Mouse (Mus musculus): ENCODE data around the gene Abcc9. TPM values are rescaled to one million over a fixed set of nuclear protein-coding genes. Genes with fewer than 3 reads are reported as not detected.

Abcc9 gene
- polyA plus RNA-seq (2012; rRNA removed), result 3.4 and 6.9 TPM in 2 replicates

DNA sequence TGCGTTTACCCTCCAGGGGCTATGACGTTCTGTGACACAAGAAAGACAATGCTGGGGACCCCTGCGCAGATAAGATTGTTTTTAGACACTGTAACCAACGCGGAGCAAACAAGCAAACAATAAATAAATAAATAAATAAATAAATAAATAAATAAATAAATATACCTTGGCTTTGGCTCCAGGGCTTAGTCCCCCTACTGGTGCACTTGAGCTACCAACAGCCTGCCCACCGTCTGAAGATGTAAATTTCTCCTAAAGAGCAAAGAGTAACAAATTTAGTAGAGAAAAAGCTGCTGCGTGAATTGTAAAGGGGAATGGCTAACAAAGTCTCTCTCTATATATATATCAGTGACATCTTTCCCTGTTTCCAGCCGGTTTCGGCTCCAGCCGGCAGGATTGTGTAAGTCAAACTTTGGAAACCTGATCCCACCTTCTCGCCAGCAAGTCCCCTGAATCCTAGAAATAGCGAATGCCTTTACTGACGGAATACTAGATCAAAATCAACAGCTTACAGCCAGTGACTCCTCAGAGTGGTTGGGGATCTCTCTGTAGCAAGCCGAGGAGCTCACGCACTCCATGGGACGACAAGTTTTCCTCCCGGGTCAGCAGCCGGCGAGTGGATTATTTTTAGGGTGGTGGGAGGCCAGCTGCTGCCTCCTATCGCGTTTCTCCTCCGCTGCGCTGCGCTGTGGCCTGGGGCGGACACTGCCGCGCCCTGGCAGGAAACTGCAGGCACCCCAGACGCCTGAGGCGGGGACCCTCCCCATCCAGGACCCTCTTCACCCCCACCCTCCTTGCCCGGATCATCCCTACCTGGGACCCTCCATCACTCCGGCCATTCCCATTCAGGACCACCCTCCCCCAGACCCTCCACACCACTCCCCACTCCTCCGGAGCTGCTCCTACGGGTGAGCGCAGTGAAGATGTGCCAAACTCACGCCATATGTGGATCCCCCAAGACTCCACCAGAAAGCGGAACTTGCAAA is at the start of gene Abcc9:
Abcc9 (minus strand) TSS at position 664 of the 986 bp plus-strand sequence.
- no peak for DNase-seq (ENCODE audit: low read depth, low spot score)
- 8% methylated on average over 36 of the region's 36 CpGs for WGBS

DNA sequence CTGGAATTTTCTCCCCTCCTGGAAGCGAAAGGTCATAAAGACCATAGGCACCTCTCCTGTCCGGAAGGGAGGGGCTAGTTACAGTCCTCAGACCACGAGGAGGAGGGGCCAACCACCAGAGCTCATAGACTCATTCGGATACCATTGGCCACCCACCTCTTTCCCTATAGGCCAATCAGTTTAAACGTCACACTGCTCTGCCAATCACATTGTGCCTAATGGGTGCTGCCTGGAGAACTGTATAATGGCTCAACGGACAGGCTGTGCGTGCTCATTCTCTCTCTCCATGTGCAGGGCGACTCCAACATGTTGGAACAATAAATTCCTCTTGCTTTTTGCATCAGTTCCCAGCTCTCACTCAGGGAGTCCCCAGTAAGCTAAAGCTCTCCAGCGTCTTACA is 49.2 kb upstream of the Abcc9 start:
- no peak for DNase-seq (ENCODE audit: low read depth, low spot score)
- WGBS, result 73% methylated on average over 9 of the region's 9 CpGs

DNA sequence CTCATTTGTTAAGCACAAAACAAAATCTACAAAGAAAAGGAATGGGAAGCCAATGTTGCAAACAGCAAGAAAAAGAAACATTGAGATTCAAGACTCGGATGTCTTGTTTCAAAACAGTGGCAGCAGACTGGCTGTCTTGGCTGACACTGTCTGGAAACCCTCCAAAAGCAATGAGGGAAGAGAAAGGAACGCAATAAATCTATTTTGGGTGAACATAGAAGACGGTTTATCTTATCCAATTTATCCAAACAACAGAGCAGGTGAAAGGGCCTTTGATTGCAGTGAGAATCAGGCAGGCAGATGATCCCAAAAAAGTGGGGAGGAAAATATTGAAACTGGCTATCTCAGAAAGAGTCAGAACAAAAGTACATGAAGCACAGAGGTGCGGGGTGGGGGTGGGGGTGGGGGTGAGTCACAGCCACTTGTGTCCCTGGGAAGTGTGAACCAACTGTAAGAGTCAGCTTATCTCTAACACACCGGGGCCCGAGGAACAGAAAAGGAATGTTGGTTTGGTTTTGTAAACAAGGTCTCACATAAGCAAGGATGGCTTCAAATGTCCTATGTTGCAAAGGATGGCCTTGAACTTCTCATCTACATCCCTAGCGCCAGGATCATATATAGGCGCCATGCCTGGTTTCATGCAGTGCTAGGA is 46.1 kb upstream of the Abcc9 start:
- DNase-seq (ENCODE audit: low read depth, low spot score), result no peak
- 28% methylated on average over 8 of the region's 8 CpGs for WGBS

- DNase-seq (ENCODE audit: low read depth, low spot score), result no peak
- WGBS, result 67% methylated on average over 2 of the region's 2 CpGs
Observed at GRCm38 (mm10) chr6:142747165-142747564, 45.0 kb upstream of the Abcc9 start.

DNA sequence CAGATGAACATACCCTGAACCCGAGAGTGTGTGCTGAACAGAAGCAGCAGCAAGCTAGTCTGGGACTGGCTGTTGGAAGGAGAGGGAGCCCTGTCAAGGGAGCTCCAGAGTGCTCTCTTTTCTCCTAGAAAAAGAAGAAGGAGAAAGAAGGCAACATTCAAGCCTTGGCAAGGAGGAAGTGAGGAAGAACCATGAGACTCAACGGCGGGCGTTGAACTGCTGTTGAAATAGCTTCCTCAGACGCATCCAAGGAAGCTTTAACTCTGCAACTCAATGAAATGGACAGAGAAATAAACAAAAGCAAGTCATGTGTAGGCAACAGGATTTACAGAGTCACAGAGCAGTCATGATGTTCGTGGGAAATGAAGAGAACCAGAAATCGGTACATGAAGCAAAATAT is 44.6 kb upstream of the Abcc9 start:
- WGBS, result 64% methylated on average over 7 of the region's 7 CpGs
- no peak for DNase-seq (ENCODE audit: low read depth, low spot score)

DNA sequence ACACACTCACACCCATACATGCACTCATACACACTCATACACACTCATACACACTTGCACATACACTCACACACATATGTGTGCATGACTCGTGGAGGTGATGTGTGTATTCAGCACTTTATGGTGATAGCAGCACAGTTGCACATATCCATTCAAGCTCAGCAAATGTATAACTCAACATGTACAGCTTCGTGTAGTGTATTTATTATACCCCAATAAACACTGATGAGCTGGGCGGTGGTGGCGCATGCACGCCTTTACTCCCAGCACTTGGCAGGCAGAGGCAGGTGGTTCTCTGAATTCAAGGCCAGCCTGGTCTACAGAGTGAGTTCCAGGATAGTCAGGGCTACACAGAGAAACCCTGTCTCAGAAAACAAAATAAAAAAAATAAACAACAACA is 43.4 kb upstream of the Abcc9 start:
- no peak for DNase-seq (ENCODE audit: low read depth, low spot score)
- WGBS, result 36% methylated on average over 5 of the region's 5 CpGs

- 81% methylated on average over 4 of the region's 4 CpGs for WGBS
- DNase-seq (ENCODE audit: low read depth, low spot score), result no peak
Observed at GRCm38 (mm10) chr6:142743193-142743592, 41.1 kb upstream of the Abcc9 start.

- 89% methylated on average over 6 of the region's 6 CpGs for WGBS
- no peak for DNase-seq (ENCODE audit: low read depth, low spot score)
Observed at GRCm38 (mm10) chr6:142741763-142742162, 39.6 kb upstream of the Abcc9 start.

GRCm38 (mm10) chr6:142738637-142739036 is 36.5 kb upstream of the Abcc9 start:
- DNase-seq (ENCODE audit: low read depth, low spot score), result no peak

DNA sequence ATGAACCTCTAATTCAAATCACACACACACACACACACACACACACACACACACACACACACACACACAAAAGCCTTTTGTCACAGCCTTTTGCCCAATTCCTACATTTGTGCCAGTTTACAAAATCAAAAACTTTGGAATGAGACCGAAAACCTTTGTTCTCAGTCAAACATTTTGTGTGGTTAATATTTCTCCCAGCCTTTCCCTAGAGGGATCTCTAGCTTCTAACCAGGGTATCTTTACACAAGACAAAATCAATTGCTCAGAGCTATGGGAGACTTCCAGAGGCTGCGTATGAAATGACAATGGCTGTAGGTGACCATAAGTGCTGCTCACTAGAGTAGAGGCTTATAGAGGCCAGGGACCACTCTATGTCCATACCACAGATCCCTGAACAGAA is 36.1 kb upstream of the Abcc9 start:
- WGBS, result 75% methylated on average over 2 of the region's 2 CpGs
- no peak for DNase-seq (ENCODE audit: low read depth, low spot score)

More at GRCm38 (mm10) chr6:142738637-142739036, 36.5 kb upstream of the Abcc9 start:
- WGBS, result 73% methylated on average over 6 of the region's 6 CpGs

GRCm38 (mm10) chr6:142735302-142736005 is 33.3 kb upstream of the Abcc9 start:
- WGBS, result 47% methylated on average over 8 of the region's 8 CpGs

GRCm38 (mm10) chr6:142732567-142733290 is 30.6 kb upstream of the Abcc9 start:
- 63% methylated on average over 14 of the region's 14 CpGs for WGBS

More at GRCm38 (mm10) chr6:142735302-142736005, 33.3 kb upstream of the Abcc9 start:
- no peak for DNase-seq (ENCODE audit: low read depth, low spot score)

GRCm38 (mm10) chr6:142726032-142726431 is 23.9 kb upstream of the Abcc9 start:
- DNase-seq (ENCODE audit: low read depth, low spot score), result no peak
- 51% methylated on average over 4 of the region's 4 CpGs for WGBS

More at GRCm38 (mm10) chr6:142732567-142733290, 30.6 kb upstream of the Abcc9 start:
- no peak for DNase-seq (ENCODE audit: low read depth, low spot score)

DNA sequence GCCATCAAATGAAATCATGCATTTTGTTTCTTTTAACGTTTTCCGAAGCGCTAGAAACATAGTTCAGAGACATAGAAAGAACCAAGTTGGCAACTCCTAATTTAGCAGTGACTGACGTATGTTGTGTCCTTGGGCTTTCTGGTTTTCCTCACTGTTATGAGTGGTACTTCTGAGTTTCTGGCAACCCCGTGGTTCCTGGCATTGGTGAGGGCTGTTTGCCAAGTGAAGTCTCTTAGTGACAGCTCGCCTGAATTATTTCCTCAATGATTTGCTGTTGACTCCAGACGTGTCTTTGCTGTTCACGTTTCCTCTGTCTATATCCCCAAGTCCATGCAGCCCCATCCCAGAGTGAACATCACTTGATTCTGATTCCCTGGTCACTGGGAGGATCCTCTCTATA is 19.6 kb upstream of the Abcc9 start:
- DNase-seq (ENCODE audit: low read depth, low spot score), result no peak
- WGBS, result 67% methylated on average over 8 of the region's 8 CpGs

DNA sequence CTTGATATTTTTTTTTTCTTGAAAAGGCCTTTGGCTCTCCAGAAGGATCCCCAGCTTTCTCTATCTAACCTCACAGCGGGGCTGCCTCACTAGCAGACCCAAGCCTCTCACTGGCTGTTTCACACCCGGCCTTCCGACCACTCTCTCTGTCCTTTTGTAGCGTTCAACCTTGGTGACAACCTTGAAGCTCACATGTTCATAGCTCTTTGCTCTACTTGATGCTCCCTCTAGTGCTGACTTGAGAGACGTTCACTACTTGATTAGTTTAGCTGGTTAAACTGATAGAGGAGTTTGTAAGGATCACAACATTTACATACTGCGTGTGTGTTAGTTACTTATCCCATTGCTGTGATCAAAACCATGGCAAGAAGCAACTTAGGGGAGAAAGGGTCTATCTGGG is 18.5 kb upstream of the Abcc9 start:
- no peak for DNase-seq (ENCODE audit: low read depth, low spot score)
- WGBS, result 68% methylated on average over 6 of the region's 6 CpGs

- 74% methylated on average over 7 of the region's 7 CpGs for WGBS
- no peak for DNase-seq (ENCODE audit: low read depth, low spot score)
Observed at GRCm38 (mm10) chr6:142718167-142718566, 16.1 kb upstream of the Abcc9 start.

DNA sequence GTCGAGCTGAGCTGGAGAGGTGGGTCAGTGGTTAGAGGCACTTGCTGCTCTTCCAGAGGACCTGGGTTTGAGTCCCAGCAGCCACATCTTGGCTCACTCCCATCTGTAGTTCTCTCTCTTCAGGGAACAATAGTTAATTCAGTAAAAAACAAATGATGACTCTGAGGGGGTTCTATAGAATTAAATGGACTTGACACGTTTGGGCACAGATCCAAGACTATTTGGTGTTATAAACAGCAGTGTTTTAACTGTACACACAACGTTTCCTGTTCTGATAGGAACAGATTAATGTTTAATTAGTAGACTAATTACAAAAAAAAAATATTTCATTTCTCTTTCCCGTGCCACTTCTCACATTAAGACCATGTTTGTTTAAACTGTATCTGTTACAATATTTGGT is 15.1 kb upstream of the Abcc9 start:
- 40% methylated on average over 4 of the region's 4 CpGs for WGBS
- DNase-seq (ENCODE audit: low read depth, low spot score), result no peak

DNA sequence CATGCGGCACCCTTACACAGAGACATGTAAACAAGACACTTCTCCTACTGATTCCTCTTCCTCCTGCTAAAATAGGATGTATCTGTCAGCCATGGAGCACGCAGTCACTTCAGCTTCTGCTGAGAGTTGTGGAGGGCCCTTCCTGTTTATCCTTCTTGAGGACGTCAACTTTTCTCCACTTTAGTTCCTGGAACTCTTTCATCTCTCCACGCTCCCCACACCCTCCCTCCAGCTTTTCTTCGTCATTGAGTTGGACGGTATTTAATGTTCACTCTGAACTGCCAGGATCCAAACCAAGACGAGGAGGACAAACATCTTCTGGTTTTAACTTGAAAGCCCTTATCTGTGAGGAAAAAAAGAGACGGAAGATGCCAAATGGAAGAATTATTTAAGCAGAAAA is 12.9 kb upstream of the Abcc9 start:
- no peak for DNase-seq (ENCODE audit: low read depth, low spot score)
- WGBS, result 65% methylated on average over 8 of the region's 8 CpGs

DNA sequence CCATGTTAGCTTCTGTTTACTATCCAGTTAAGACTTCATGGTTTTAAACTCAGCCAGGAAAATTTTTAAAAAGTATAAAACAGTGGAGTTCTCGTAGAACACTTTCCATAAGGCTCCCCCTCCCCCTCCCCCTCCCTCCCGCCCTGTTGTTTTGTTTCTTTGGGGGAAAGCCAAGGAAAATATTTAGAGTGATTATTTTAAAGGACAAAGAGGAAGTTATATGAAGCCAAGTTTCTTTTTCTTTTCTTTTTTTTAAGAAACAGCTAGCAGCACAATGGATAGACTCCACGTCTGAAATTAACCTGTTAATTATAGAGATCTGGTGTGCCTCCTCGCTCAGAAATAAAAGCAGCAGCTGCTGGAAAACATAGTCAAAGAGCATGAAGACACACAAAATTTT is 9.0 kb upstream of the Abcc9 start:
- 23% methylated on average over 4 of the region's 4 CpGs for WGBS
- no peak for DNase-seq (ENCODE audit: low read depth, low spot score)

All from large intestine, adult 2 months (tissue).